Mouse (Mus musculus): ENCODE measurements around the gene Zdhhc20. TPM values are rescaled to one million over a fixed set of nuclear protein-coding genes. Genes with fewer than 3 reads are reported as not detected.

Gene Zdhhc20
- polyA plus RNA-seq, 1 experiment from 2014 or later: 36.6 TPM

DNA sequence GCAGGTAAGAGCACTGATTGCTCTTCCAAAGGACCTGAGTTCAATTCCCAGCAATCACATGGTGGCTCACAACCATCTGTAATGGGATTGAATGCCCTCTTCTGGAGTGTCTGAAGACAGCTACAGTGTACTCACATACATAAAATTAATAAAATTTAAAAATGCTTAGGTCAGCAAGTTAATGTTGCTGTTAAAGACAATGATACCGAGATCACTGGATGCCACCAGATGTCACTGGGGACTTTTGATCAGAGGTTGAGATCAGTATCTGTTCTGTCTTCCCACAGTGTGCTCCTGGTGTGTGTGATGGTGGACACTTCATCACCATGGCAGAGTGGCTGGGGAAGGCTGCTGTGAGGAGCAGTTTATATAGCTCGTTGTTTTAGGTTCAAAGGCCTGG is 100.8 kb downstream of the Zdhhc20 start:
- Histone ChIP-seq H3K9ac (ENCODE audit: low read depth, low read length) (no peak overlapping the region), H3K27me3 (ENCODE audit: control insufficient read depth, insufficient read depth, low read depth, low read length) (no peaks in the 10 kb centered on the region), H3K4me2 (ENCODE audit: low read length) (no peak overlapping the region), H3K36me3 (ENCODE audit: control insufficient read depth, insufficient read depth, low read length) (no peaks in the 10 kb centered on the region), H3K4me3 (ENCODE audit: low read depth, low read length) (no peak overlapping the region), H3K4me1 (ENCODE audit: control insufficient read depth, insufficient read depth, low read length) (no peaks in the 10 kb centered on the region), H3K9me3 (replicated peaks; ENCODE audit: control insufficient read depth, low read length, poor library complexity, severe bottlenecking) (no peaks in the 10 kb centered on the region), H3K27ac (ENCODE audit: low read length) (no peak overlapping the region)
- no peak for ATAC-seq
- WGBS: 82% methylated on average over 2 of the region's 2 CpGs

DNA sequence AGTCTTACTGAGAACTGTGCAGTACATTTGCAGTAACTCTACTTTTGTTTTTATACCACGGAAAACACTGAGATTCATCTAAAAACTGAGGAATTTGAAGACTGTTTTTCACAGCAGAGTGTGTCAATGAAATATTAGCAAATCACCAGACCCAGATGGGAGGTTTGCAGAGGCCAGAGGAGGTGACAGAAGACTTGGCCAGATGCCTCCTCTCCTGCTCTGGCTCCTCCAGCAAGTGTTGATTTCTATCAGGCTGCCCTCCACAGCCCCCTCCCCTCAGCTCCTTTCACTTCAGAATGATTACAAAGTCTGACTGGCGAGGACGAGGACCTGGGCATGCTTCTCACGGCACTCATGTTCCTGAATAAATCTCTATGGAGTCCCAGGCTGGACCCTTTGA is 102.7 kb downstream of the Zdhhc20 start:
- H3K36me3 ChIP-seq (ENCODE audit: control insufficient read depth, insufficient read depth, low read length): no peaks in the 10 kb centered on the region
- ATAC-seq: no peak
- H3K4me2 ChIP-seq (ENCODE audit: low read length): no peak overlapping the region
- H3K27ac ChIP-seq (ENCODE audit: low read length): no peak overlapping the region
- no peaks in the 10 kb centered on the region for H3K9me3 ChIP-seq (replicated peaks; ENCODE audit: control insufficient read depth, low read length, poor library complexity, severe bottlenecking)
- no peak overlapping the region for H3K9ac ChIP-seq (ENCODE audit: low read depth, low read length)
- WGBS: 60% methylated on average over 4 of the region's 4 CpGs
- H3K4me1 ChIP-seq (ENCODE audit: control insufficient read depth, insufficient read depth, low read length): no peaks in the 10 kb centered on the region
- H3K4me3 ChIP-seq (ENCODE audit: low read depth, low read length): no peak overlapping the region
- no peaks in the 10 kb centered on the region for H3K27me3 ChIP-seq (ENCODE audit: control insufficient read depth, insufficient read depth, low read depth, low read length)

Small RNA genes within 50 kb of the gene (microRNA-seq; reads per million reads assigned to microRNA genes)
- not detected for gene Mir3077

Other genes starting within 250 kb of the Zdhhc20 start
- gene Xpo4, start 224.8 kb downstream of the Zdhhc20 start, polyA plus RNA-seq (2015; fragmentation: Nextera tagmentation; extraction: Ambion mirVana): 10.5 and 12.2 TPM in 2 replicates
- gene Gm49361, start 144.2 kb downstream of the Zdhhc20 start, polyA plus RNA-seq (2015; fragmentation: Nextera tagmentation; extraction: Ambion mirVana): not detected in 2 replicates
- gene Lats2, start 131.9 kb downstream of the Zdhhc20 start, polyA plus RNA-seq (2015; fragmentation: Nextera tagmentation; extraction: Ambion mirVana): 5.2 and 5.5 TPM in 2 replicates
- gene Sap18, start 92.1 kb downstream of the Zdhhc20 start, polyA plus RNA-seq (2015; fragmentation: Nextera tagmentation; extraction: Ambion mirVana): 24.3 and 29.9 TPM in 2 replicates
- gene Ska3, start 64.1 kb downstream of the Zdhhc20 start, polyA plus RNA-seq (2015; fragmentation: Nextera tagmentation; extraction: Ambion mirVana): 4.7 and 5.0 TPM in 2 replicates
- 123 and 139 TPM in 2 replicates for gene Mrpl57, start 64.0 kb downstream of the Zdhhc20 start, polyA plus RNA-seq (2015; fragmentation: Nextera tagmentation; extraction: Ambion mirVana)
- 71.9 and 75.8 TPM in 2 replicates for gene Micu2, start 109.0 kb upstream of the Zdhhc20 start, polyA plus RNA-seq (2015; fragmentation: Nextera tagmentation; extraction: Ambion mirVana)
- gene Fgf9, start 180.3 kb upstream of the Zdhhc20 start, polyA plus RNA-seq (2015; fragmentation: Nextera tagmentation; extraction: Ambion mirVana): 24.4 and 26.1 TPM in 2 replicates

Measured in midbrain, embryonic 16.5 days (tissue).